Mouse (Mus musculus) bone marrow, adult 2 months (tissue): ENCODE results near the gene Acsm5.

ENCODE experiments used
- CTCF ChIP-seq: fragments of 200-500 bp; IDR thresholded peaks from 2 replicates; pipeline ENCODE4 v1.5.1; 2011; ENCODE audit warnings: low read length, control low read depth; ENCODE audit not compliant: control insufficient read depth, insufficient read depth
- POLR2A ChIP-seq: fragments of 200-500 bp; IDR thresholded peaks from 2 replicates; pipeline ENCODE4 v1.6.1; 2011; ENCODE audit warnings: low read depth, mild to moderate bottlenecking, control low read depth, low read length, borderline replicate concordance; ENCODE audit not compliant: control insufficient read depth

GRCm38 (mm10) chr7:119519163-119519562 is at the start of gene Acsm5:
- TF ChIP-seq POLR2A: no peak
- no peak for TF ChIP-seq CTCF
